Comparison of ENCODE assay signal across 8 mouse cellular contexts in genomic region chr15:27582428-27582827, GRCm38 (mm10). TPM values are rescaled to one million over a fixed set of nuclear protein-coding genes. Genes with fewer than 3 reads are reported as not detected.
DNase-seq lines count a peak whose midpoint lies in the region; ATAC-seq and TF ChIP-seq lines count a peak whose summit lies in the region.

No protein-coding gene starts in this region.

- 84% methylated on average over 3 of the region's 3 CpGs for WGBS in liver, embryonic 12.5 days (ENCODE audit: insufficient replicate concordance)
- 95% methylated on average over 3 of the region's 3 CpGs for WGBS in small intestine, adult 2 months

- H3K9ac ChIP-seq in liver, embryonic 12.5 days, result no peak overlapping the region

- no peak for ATAC-seq in liver, embryonic 12.5 days

- TF ChIP-seq CTCF in brain, embryonic 14.5 days (IDR thresholded peaks at IDR 0.05; ENCODE audit: borderline replicate concordance, extremely low read depth, insufficient read depth, insufficient read length), result peak; percentile 15; the same call in 1 of the 2 replicates
- peak; percentile 18; the same call in 1 of the 2 replicates for TF ChIP-seq CTCF in small intestine, adult 2 months (IDR thresholded peaks at IDR 0.05; ENCODE audit: extremely low read depth, insufficient read length, insufficient replicate concordance, low read depth, low read length)

- no peak for TF ChIP-seq POLR2A in brain, embryonic 14.5 days (IDR thresholded peaks at IDR 0.05; ENCODE audit: borderline replicate concordance, extremely low read depth, insufficient read depth, insufficient read length, poor library complexity, severe bottlenecking)
- no peak for TF ChIP-seq POLR2A in small intestine, adult 2 months (IDR thresholded peaks at IDR 0.05; ENCODE audit: low read depth, low read length)

- H3K27me3 ChIP-seq in liver, embryonic 12.5 days (replicated peaks), result no peaks in the 10 kb centered on the region
- H3K27me3 ChIP-seq in small intestine, adult 2 months (ENCODE audit: control insufficient read depth, insufficient read depth, low read length), result no peaks in the 10 kb centered on the region

- DNase-seq in cerebellum, postnatal 14 days, result peak; percentile 39 to 53
- no peak for DNase-seq in cerebellum, adult 9-11 months
- DNase-seq in liver, result peak; percentile 40
- DNase-seq in brain, embryonic 14.5 days (ENCODE audit: low read depth), result no peak
- DNase-seq in left cerebral cortex, adult 11 months (ENCODE audit: low spot score), result no peak
- DNase-seq in adrenal gland, adult 8-10 months, result no peak

- no peak overlapping the region for H3K27ac ChIP-seq in liver, embryonic 12.5 days
- H3K27ac ChIP-seq in small intestine, adult 2 months (ENCODE audit: insufficient read depth, low read depth, low read length), result no peak overlapping the region

- H3K4me1 ChIP-seq in liver, embryonic 12.5 days, result no peaks in the 10 kb centered on the region
- H3K4me1 ChIP-seq in small intestine, adult 2 months (ENCODE audit: control insufficient read depth, insufficient read depth, insufficient read length, low read length), result peaks cover 8% of the 10 kb centered on the region

- H3K4me3 ChIP-seq in liver, embryonic 12.5 days, result no peak overlapping the region
- no peak overlapping the region for H3K4me3 ChIP-seq in small intestine, adult 2 months (ENCODE audit: low read depth, low read length)

- peaks cover 72% of the 10 kb centered on the region for H3K36me3 ChIP-seq in liver, embryonic 12.5 days
- H3K36me3 ChIP-seq in small intestine, adult 2 months (ENCODE audit: control insufficient read depth, insufficient read depth, low read length), result 0 out of 2 replicates have a peak, but pooled peaks cover 1% of the 10 kb centered on the region

- no peaks in the 10 kb centered on the region for H3K9me3 ChIP-seq in liver, embryonic 12.5 days (replicated peaks)

- H3K4me2 ChIP-seq in liver, embryonic 12.5 days, result no peak overlapping the region

RNA-seq across cellular contexts. Expression of gene Otulin, which starts 48.1 kb away (rescaled TPM):
- polyA plus RNA-seq in liver, embryonic 12.5 days (2016; fragmentation: Nextera tagmentation; extraction: Ambion mirVana), result 33.1 and 35.0 TPM in 2 replicates
- polyA plus RNA-seq in brain, embryonic 14.5 days (2012; rRNA removed), result 23.7 and 24.2 TPM in 2 replicates
- 14.4 and 31.8 TPM in 2 replicates for polyA plus RNA-seq in small intestine, adult 2 months (2012; rRNA removed)
- 10 to 100 TPM; 37.2 to 42.8 (median 40.0) TPM for total RNA-seq in adrenal gland, adult 8-10 months (2022)

Comparison
In these comparisons a context has a peak if more than half of its experiments do, and no peak if none do; other contexts are left out.
1. DNase-seq: peak in cerebellum, postnatal 14 days (2 of 2) and liver (single experiment); none in cerebellum, adult 9-11 months (single experiment), brain, embryonic 14.5 days (single experiment), left cerebral cortex, adult 11 months (single experiment) and adrenal gland, adult 8-10 months (single experiment).